Mouse (Mus musculus): ENCODE measurements at regions not wholly inside any gene's neighbourhood (a gene's known extent, or its start where the extent isn't known, plus 50 kb on each side); places are given as distances from the start of the nearest gene placed in this dataset.

DNA sequence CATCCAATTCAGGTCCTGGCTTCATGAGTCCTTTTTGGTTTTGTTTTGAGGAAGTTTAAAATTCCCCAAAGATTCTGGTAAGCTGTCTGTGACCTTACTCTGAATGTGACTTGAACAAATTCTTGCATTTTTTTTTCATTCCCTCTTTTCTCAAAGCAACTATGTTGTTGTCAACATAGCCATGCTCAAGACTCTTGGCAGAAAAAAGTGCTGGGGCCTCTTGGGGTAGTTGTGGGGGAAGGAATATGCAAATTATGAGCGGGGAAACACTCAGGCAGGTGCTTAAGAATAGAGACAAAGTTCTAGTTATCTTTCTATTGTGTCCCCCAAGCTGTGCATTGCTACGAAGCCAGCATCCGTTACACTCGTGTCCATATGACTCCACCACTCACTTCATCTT, 99.2 kb downstream of the Hs3st3b1 start:
- 83% methylated on average over 4 of the region's 4 CpGs for WGBS
- no peak overlapping the region for H3K4me2 ChIP-seq (replicated peaks; ENCODE audit: low read depth)
- no peak for TF ChIP-seq CTCF (IDR thresholded peaks at IDR 0.05; ENCODE audit: low read depth)
- no peaks in the 10 kb centered on the region for H3K9me3 ChIP-seq (ENCODE audit: control insufficient read depth)
- no peaks in the 10 kb centered on the region for H3K36me3 ChIP-seq (ENCODE audit: control insufficient read depth, insufficient read depth)
- no peak overlapping the region for H3K4me3 ChIP-seq (ENCODE audit: low read depth, low read length)
- H3K27me3 ChIP-seq (replicated peaks; ENCODE audit: control insufficient read depth, insufficient read depth, low read length), result no peaks in the 10 kb centered on the region
- no peak for ATAC-seq
- no peak overlapping the region for H3K27ac ChIP-seq (ENCODE audit: low read depth, low read length)
- H3K4me1 ChIP-seq (replicated peaks; ENCODE audit: control insufficient read depth, insufficient read depth, low read length), result no peaks in the 10 kb centered on the region
- no peak overlapping the region for H3K9ac ChIP-seq (ENCODE audit: low read depth, low read length)

DNA sequence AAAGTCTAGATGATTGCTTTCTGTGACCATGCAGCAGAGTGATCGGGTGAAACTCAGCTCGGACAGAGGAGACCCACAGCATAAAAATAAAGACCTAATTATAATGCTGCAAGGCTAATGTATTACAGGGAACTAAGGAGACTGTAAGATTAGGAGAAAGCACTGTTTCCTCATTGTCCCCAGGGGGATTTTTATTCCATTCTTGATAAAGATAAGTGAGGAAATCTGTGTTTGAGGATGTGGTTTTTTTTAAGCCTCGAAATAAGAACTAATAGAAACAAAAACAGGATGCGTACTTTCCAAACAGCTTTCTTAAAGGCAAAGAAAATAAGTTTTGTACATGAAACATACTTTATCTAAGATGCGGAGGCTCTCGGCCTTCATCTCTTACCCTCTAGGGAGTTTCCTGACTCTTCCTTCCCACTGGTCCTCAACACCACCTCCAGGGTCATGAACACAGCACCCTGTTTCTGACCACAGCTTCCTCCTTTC, 94.8 kb downstream of the Hs3st3b1 start:
- Histone ChIP-seq H3K36me3 (ENCODE audit: control insufficient read depth, insufficient read depth) (no peaks in the 10 kb centered on the region), H3K4me1 (replicated peaks; ENCODE audit: control insufficient read depth, insufficient read depth, low read length) (no peaks in the 10 kb centered on the region), H3K9me3 (ENCODE audit: control insufficient read depth) (no peaks in the 10 kb centered on the region), H3K27me3 (replicated peaks; ENCODE audit: control insufficient read depth, insufficient read depth, low read length) (no peaks in the 10 kb centered on the region), H3K4me2 (replicated peaks; ENCODE audit: low read depth) (no peak overlapping the region), H3K27ac (ENCODE audit: low read depth, low read length) (no peak overlapping the region), H3K4me3 (ENCODE audit: low read depth, low read length) (no peak overlapping the region), H3K9ac (ENCODE audit: low read depth, low read length) (no peak overlapping the region)
- no peak for ATAC-seq
- no peak for TF ChIP-seq CTCF (IDR thresholded peaks at IDR 0.05; ENCODE audit: low read depth)
- 70% methylated on average over 6 of the region's 6 CpGs for WGBS

DNA sequence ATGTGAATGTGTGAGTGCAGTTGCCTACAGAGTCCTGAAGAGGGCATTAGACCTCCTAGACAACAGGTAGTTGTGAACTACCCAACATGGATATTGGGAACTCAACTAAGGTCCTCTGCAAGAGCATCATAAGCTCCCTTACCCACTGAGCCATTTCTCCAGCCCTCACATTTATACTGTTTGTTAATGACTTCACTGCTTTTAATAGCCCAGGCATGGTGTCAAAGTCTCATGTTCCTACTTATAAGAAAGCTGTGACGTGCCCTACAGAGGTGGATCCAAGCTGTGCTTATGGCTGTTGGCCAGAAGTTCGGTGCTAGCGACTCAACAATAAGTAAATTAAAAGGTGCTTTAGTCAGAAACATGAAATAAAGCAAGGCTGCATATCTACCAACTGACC, 88.6 kb downstream of the Hs3st3b1 start:
- H3K36me3 ChIP-seq (ENCODE audit: control insufficient read depth, insufficient read depth), result no peaks in the 10 kb centered on the region
- no peaks in the 10 kb centered on the region for H3K4me1 ChIP-seq (replicated peaks; ENCODE audit: control insufficient read depth, insufficient read depth, low read length)
- H3K27me3 ChIP-seq (replicated peaks; ENCODE audit: control insufficient read depth, insufficient read depth, low read length), result no peaks in the 10 kb centered on the region
- TF ChIP-seq CTCF (IDR thresholded peaks at IDR 0.05; ENCODE audit: low read depth), result no peak
- H3K27ac ChIP-seq (ENCODE audit: low read depth, low read length), result no peak overlapping the region
- no peak for ATAC-seq
- H3K9ac ChIP-seq (ENCODE audit: low read depth, low read length), result no peak overlapping the region
- WGBS, result 75% methylated on average over 3 of the region's 3 CpGs
- no peak overlapping the region for H3K4me2 ChIP-seq (replicated peaks; ENCODE audit: low read depth)
- H3K9me3 ChIP-seq (ENCODE audit: control insufficient read depth), result no peaks in the 10 kb centered on the region
- H3K4me3 ChIP-seq (ENCODE audit: low read depth, low read length), result no peak overlapping the region

DNA sequence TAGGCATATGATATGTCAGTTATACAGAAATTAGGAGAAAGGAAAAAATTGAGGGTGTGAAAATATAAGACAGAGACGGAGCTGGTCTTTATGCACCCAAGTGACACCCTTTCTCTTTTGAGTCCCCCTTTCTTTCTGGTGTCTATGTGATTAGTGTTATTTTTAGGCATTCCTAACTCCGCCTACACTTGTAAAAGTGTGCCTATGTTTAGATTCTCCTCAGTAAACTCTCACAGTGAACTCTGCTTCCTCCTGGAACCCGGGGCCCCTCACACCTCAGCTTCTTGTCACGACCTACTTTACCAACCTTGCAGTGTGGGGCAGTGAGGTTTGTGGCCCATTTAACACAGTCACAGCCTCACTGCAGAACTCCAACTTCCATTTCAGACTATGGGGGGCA, 88.0 kb downstream of the Hs3st3b1 start:
- H3K27me3 ChIP-seq (replicated peaks; ENCODE audit: control insufficient read depth, insufficient read depth, low read length), result no peaks in the 10 kb centered on the region
- no peak overlapping the region for H3K4me3 ChIP-seq (ENCODE audit: low read depth, low read length)
- H3K9ac ChIP-seq (ENCODE audit: low read depth, low read length), result no peak overlapping the region
- no peaks in the 10 kb centered on the region for H3K4me1 ChIP-seq (replicated peaks; ENCODE audit: control insufficient read depth, insufficient read depth, low read length)
- H3K9me3 ChIP-seq (ENCODE audit: control insufficient read depth), result no peaks in the 10 kb centered on the region
- no peak overlapping the region for H3K4me2 ChIP-seq (replicated peaks; ENCODE audit: low read depth)
- H3K36me3 ChIP-seq (ENCODE audit: control insufficient read depth, insufficient read depth), result no peaks in the 10 kb centered on the region
- 51% methylated on average over 4 of the region's 4 CpGs for WGBS
- ATAC-seq, result no peak
- no peak for TF ChIP-seq CTCF (IDR thresholded peaks at IDR 0.05; ENCODE audit: low read depth)
- H3K27ac ChIP-seq (ENCODE audit: low read depth, low read length), result no peak overlapping the region

DNA sequence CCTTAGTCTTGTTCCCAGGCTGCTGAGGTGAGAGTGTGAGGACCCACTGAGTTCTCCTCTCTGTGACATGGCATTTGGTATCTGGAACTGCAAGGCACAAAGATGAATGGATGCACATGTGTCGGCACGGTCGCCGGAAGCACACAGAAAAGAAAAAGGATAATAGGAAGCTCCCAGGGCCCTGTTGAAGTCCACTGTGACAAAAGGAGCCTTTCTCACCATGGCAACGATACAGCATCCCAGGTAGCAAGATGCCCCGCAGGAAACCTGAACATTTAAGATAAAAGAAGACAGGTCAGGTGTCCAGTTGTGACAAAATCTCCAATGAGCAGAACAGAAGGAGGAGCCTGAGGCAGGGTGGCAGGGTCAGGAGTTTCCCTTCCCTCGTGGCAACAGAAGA, 87.5 kb downstream of the Hs3st3b1 start:
- Histone ChIP-seq H3K9ac (ENCODE audit: low read depth, low read length) (no peak overlapping the region), H3K9me3 (ENCODE audit: control insufficient read depth) (no peaks in the 10 kb centered on the region), H3K36me3 (ENCODE audit: control insufficient read depth, insufficient read depth) (no peaks in the 10 kb centered on the region), H3K4me3 (ENCODE audit: low read depth, low read length) (no peak overlapping the region), H3K4me2 (replicated peaks; ENCODE audit: low read depth) (no peak overlapping the region), H3K27ac (ENCODE audit: low read depth, low read length) (no peak overlapping the region), H3K4me1 (replicated peaks; ENCODE audit: control insufficient read depth, insufficient read depth, low read length) (no peaks in the 10 kb centered on the region), H3K27me3 (replicated peaks; ENCODE audit: control insufficient read depth, insufficient read depth, low read length) (no peaks in the 10 kb centered on the region)
- 78% methylated on average over 7 of the region's 7 CpGs for WGBS
- no peak for TF ChIP-seq CTCF (IDR thresholded peaks at IDR 0.05; ENCODE audit: low read depth)
- no peak for ATAC-seq

Measured in intestine, postnatal 0 days (tissue).